Mouse (Mus musculus) bone marrow macrophage, adult 2 months (primary cell): ENCODE measurements around the gene Pfkm. TPM values are rescaled to one million over a fixed set of nuclear protein-coding genes. Genes with fewer than 3 reads are reported as not detected.

Experiments
- H3K27ac ChIP-seq: 2 replicates; pipeline ENCODE4 v1.5.1; 2012; ENCODE audit warnings: low read depth, low read length; ENCODE audit not compliant: insufficient read depth
- H3K4me1 ChIP-seq: 2 replicates; pipeline ENCODE4 v1.6.1; 2012; ENCODE audit warnings: low read length; ENCODE audit not compliant: control insufficient read depth, insufficient read depth
- H3K4me3 ChIP-seq: 2 replicates; pipeline ENCODE4 v1.5.1; 2012; ENCODE audit warnings: mild to moderate bottlenecking, low read length, moderate library complexity; ENCODE audit not compliant: insufficient read depth
- CTCF ChIP-seq: IDR thresholded peaks from 2 replicates; pipeline ENCODE4 v1.5.1; 2012; ENCODE audit warnings: low read depth, mild to moderate bottlenecking, low read length, moderate library complexity
- POLR2A ChIP-seq: IDR thresholded peaks from 2 replicates; pipeline ENCODE4 v1.6.1; 2012; ENCODE audit warnings: mild to moderate bottlenecking, low read depth, low read length, borderline replicate concordance
- polyA plus RNA-seq: library from polyadenylated mRNA; stranded (reverse); fragments of >200 nt; gene quantifications from 2 replicates; pipeline ENCODE4 v1.2.4, GENCODE M21; 2012; ENCODE audit not compliant: missing spikeins, insufficient read depth, insufficient read length

The Pfkm gene
- polyA plus RNA-seq, 1 experiment, result 13.1 TPM

DNA sequence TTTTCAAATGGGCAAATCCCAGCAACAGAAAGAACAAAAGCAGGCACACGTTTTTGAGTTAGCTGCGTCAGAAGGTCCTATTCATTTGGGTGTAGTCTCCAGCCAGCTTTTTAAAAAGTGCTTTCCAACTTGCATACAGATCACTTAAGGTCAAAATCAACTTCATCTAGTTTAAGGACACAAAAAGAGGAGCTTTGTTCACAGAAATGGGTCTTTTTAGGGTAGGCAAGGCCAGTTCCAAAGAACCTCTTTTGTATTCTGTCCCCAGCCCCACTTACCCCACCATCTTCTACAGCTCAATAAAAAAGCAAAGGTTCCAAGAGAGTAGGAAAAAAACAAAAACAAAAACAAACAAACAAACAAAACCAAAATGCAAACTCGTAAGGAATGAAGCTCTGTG is 42.3 kb downstream of the Pfkm start:
- Histone ChIP-seq H3K4me1 (peaks cover 20% of the 10 kb centered on the region), H3K27ac (no peak overlapping the region), H3K4me3 (no peak overlapping the region)
- TF ChIP-seq POLR2A (no peak), CTCF (no peak)

- Histone ChIP-seq H3K4me1 (peaks cover 27% of the 10 kb centered on the region), H3K4me3 (no peak overlapping the region), H3K27ac (no peak overlapping the region)
- TF ChIP-seq POLR2A (no peak), CTCF (no peak)
These were observed 43.3 kb downstream of the Pfkm start for GRCm38 (mm10) chr15:98135671-98136070.

DNA sequence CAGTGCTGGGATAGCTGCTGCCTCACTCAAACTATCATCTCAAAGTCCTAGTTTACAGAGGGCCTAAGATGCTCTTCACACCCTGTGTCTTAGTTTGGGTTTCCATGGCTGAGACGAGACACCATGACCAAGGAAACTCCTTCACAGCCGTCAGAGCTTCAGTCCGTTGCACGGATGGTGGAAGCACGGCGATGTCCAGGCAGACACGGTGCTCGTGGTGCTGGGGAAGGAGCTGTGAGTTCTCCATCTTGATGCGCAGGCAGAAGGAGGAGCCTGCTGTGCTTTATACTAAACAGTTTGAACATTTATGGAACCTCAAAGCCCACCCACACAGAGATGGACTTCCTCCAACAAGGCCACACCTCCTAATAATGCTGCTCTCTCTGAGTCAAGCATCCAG is 44.5 kb downstream of the Pfkm start:
- TF ChIP-seq CTCF (no peak), POLR2A (no peak)
- Histone ChIP-seq H3K27ac (no peak overlapping the region), H3K4me1 (peaks cover 27% of the 10 kb centered on the region), H3K4me3 (no peak overlapping the region)

- Histone ChIP-seq H3K4me3 (no peak overlapping the region), H3K27ac (peak overlapping the region; percentile 71), H3K4me1 (peaks cover 23% of the 10 kb centered on the region)
- TF ChIP-seq POLR2A, result no peak
These were observed 47.4 kb downstream of the Pfkm start for GRCm38 (mm10) chr15:98139763-98140162.

- TF ChIP-seq POLR2A (no peak), CTCF (no peak)
- Histone ChIP-seq H3K4me1 (peaks cover 18% of the 10 kb centered on the region), H3K4me3 (no peak overlapping the region)
These were observed 48.4 kb downstream of the Pfkm start for GRCm38 (mm10) chr15:98140809-98141208.

GRCm38 (mm10) chr15:98142515-98142914 is 50.1 kb downstream of the Pfkm start:
- Histone ChIP-seq H3K4me1 (peaks cover 19% of the 10 kb centered on the region), H3K4me3 (no peak overlapping the region), H3K27ac (no peak overlapping the region)
- TF ChIP-seq CTCF (no peak), POLR2A (no peak)

More at GRCm38 (mm10) chr15:98140809-98141208, 48.4 kb downstream of the Pfkm start:
- no peak overlapping the region for H3K27ac ChIP-seq

- Histone ChIP-seq H3K27ac (no peak overlapping the region), H3K4me3 (peak overlapping the region; percentile 76), H3K4me1 (peaks cover 9% of the 10 kb centered on the region; the same call in 1 of the 2 replicates)
- TF ChIP-seq POLR2A, result no peak
- TF ChIP-seq CTCF, result no peak
These were observed 52.6 kb downstream of the Pfkm start for GRCm38 (mm10) chr15:98144861-98145507.

DNA sequence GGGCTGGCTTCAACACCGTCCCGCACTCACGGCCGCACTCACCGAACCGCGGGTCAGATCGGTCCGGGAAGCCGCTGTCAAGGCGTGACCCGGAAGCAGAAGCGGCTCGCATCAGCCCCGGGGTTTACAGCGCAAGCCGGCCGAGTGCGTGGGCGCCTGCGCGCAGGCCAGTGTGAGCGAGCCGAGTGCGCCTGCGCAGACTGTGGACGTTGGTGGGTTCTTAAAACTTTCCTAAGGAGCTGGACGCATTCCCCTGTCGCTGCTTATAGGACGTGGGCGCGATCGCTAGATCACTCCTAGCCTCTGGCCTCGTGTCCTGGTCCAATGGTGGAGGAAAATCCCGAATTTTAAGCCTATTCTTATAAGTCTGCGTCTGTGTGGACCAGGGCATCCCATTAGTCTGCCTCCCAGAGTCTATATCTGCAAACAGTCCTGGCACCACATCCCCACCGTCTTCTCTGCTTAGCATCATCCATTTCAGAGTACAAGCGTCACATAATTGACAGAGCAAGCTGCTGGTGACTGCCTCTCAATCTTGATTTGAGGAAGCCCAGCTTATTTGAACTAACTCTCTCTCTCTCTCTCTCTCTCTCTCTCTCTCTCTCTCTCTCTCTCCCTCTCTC is 53.3 kb downstream of the Pfkm start:
- Histone ChIP-seq H3K27ac (peak overlapping the region; percentile 34), H3K4me3 (peak overlapping the region; percentile 76), H3K4me1 (peaks cover 5% of the 10 kb centered on the region; the same call in 1 of the 2 replicates)
- no peak for TF ChIP-seq CTCF
- no peak for TF ChIP-seq POLR2A

DNA sequence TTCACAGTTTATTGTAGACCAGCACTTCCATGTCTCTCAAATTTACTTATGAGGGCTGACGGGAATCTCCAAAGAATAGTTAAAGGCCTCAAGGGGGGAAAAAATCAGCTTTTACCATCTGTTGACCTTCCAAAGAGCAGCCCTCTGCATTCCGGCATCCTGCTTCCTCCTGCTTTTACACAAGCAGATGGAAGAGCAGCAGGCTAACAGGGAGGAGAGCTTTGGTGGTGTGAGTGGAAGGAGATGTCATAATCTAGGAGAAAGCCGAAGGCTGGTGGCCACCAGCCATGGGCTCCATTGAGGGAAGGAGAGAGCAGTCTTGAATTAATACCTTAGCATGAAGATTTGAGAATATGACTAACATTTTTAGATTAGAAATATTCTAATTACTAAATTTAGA is 56.0 kb downstream of the Pfkm start:
- no peak for TF ChIP-seq CTCF
- no peak for TF ChIP-seq POLR2A
- H3K4me3 ChIP-seq, result no peak overlapping the region
- H3K27ac ChIP-seq, result no peak overlapping the region
- H3K4me1 ChIP-seq, result peaks cover 9% of the 10 kb centered on the region

GRCm38 (mm10) chr15:98149166-98149602 is 56.8 kb downstream of the Pfkm start:
- TF ChIP-seq POLR2A (no peak), CTCF (no peak)
- Histone ChIP-seq H3K27ac (no peak overlapping the region), H3K4me3 (no peak overlapping the region), H3K4me1 (peaks cover 10% of the 10 kb centered on the region)

- Histone ChIP-seq H3K4me3 (no peak overlapping the region), H3K4me1 (peaks cover 10% of the 10 kb centered on the region), H3K27ac (no peak overlapping the region)
- TF ChIP-seq CTCF (no peak), POLR2A (no peak)
These were observed 60.5 kb downstream of the Pfkm start for GRCm38 (mm10) chr15:98152916-98153315.
